Mouse (Mus musculus) urinary bladder, postnatal 4 days (tissue): Measurements from ENCODE around the gene Hdhd5.

ENCODE experiments used
- DNase-seq, 2 experiments: peaks; one replicate each; pipeline ENCODE4 v3.0.0; 2021 to 2022; ENCODE audit warnings: low spot score in 2 of 2

The Hdhd5 gene

DNA sequence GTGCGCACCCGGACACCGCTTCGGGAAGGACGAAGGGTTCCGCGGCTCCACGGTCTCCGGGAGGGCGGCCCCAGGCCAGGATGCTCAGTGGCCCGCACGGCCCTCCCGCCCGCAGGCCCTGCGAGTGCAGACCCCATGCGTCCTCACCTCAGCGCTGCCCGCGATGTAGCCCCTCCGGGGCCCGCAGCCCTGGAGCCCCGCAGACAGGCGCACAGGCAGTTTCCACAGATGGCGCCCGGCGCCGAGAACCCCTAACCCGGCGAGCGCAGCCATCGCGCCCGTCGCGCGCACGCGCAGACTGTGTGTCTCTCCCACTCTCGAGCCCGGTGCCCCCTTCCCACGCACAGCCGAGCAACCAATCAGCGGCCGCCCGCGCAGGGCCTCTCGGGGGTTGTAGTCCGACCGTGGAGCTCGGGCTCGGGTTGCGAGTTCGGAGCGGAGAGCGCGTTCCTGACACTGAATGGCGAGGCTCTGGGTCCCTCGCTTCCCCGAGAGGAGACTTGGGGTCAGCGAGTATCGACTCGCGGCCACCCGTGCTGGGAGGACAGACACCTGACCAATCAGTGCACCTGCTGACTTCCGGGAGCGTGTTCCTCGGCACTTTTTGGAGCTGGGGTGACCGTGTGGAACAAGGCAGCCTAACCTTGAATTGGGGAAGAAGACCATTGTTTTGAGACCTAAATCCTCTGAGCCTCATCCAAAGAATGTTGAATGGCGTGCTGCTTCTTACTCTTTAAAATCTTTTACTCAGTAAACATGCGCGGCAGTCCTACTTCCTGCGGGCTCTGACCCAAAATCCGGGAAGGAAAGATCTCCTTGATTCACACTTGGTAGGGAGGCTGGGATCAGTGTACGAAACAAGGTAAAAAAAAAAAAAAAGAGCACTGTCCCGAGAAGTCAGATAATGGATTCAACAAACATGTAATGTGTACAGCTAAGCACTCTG lies at the start of gene Hdhd5:
Gene Hdhd5, minus strand, starts transcription at position 300 of the 946 bp plus-strand sequence.
- DNase-seq: peak; percentile 88 to 93

DNA sequence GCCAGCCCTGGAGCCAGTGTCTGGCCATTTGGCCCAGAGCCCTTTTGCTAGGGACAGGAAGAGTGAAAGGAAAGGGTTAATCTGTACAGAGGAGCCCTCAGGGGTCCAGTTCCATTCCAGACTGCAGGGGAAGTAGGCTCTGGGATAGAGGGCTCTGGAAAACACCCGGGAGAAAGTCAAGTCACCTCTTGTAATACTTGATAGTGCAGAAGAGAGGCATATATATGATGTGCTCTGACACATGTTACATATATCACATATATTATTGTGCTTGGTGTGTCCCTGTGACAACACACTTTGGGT lies 49.5 kb upstream of the Hdhd5 start:
- DNase-seq: no peak

DNA sequence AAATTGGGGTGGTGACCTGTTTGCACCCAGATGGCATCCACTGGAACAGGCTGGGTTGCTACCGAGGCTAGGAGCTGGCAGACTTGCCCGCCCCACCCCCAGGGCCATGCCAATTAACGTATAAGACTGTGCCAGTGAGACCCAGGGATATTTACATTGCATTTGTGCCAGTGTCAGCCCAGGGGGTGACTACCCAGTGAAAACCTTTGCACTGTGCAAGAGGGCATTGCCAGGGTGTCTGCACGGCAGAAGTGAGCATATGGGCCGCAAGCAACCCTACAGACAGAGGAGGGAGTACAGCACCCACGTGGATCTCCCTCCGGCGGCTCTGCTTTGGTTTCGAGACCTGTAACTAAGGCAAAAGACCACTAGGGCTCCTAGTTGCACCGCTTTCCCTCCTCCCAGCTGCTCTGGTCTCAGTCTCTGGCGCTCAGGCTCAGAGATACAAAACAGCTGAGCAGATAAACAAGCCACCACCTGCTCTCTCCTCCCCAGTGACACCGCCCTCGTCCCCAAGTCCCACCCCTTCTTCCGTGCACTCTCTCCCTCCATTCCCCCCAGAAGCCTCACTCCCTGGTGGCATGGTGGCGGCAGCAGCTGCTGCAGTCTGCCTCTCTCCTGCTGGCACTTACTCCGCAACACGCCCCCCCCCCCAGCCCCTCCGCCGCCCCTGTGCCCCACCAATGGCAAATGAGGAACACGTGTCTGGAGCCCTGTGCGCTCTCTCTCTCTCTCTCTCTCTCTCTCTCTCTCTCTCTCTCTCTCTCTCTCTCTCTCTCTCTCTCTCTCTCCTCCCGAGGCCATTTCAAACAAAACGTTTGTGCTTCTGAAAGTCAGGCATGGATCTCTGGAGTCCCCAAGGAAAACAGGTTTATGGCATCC lies 49.0 kb upstream of the Hdhd5 start:
- DNase-seq: no peak

DNA sequence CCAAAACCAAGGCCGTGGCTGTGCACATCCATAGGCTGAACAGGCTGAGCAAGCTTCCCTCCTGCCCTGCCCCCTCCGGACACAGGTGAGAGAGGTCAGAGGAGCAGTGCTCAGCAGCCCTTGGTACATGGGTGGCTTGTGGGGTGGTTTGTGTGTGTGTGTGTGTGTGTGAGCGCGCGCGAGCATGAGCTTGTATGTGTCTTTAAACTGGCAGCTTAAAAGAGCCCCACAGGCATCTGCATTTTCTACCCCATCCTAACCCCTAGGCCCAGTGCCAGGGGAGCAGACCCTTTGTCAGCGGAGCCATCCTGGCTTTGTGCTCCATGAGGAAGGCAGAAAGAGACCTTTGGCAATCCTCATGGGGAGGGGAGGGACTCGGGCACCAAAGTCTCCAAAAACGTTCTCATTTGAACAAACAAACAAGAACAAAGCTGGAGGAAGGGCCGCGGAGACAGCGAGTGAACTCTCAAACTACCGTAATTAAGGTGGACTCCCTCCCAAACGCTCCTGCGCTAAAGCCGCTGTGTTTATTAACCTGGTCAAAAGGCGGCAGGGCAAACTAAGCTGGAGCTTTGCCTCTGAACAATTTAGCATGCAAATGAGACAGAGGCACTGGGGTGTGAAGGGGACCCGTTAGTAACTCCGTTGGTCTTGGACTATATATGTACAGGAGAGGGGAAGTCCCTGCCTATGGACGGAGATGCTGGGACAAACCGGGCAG lies 48.2 kb upstream of the Hdhd5 start:
- no peak for DNase-seq

DNA sequence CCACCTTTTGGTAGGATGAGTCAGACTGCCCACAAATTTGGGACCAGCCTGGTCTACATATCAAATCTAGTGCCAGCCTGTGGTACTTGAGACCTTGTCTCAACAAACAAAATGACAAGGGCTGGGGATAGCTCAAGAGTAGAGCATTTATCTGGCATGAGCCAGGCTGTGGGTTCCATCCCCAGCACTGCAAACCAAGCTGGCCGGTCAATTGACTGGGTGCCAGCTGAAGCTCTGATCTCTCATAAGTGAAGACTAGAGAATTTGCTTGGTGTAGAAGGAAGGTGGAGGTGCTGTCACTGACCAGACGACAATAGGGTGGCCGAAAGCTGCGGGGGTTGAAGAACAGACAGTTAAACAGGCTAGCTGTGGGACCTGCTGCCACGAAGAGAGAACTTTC lies 47.4 kb upstream of the Hdhd5 start:
- no peak for DNase-seq

DNA sequence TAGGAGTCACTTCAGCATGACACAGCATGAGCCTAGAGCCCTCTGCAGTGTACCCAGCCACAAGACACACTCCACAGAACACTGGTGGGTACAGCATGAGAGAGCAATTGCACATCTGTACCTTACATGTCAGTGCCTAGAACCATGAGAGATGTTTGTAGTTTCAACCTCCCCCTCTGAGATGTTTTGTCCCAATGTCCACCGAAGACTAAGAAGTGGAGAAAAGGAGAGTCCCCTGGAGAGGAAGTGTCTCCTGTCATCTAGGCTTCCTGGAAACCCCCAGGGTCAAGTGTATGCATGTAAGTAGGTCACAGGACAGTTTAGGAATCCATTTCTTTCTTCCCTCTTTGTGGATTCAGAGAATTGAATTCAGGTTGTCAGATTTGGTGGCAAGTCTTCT lies 41.3 kb upstream of the Hdhd5 start:
- no peak for DNase-seq

DNA sequence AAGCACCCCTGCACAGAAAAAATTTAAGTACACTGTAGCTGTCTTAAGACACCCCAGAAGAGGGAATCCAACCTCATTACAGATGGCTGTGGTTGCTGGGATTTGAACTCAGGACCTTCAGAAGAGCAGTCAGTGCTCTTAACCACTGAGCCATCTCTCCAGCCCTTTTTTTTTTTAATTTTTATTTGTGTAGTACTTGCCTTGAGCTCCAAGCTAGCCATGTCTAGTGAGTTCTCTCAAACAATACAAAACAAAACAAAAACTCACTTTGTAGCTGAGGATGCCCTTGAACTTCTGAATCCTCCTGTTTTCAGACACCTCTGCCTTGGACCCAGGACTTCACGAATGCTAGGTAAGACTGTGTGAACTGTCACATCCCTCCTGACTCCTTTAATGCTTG lies 37.1 kb upstream of the Hdhd5 start:
- DNase-seq: no peak

DNA sequence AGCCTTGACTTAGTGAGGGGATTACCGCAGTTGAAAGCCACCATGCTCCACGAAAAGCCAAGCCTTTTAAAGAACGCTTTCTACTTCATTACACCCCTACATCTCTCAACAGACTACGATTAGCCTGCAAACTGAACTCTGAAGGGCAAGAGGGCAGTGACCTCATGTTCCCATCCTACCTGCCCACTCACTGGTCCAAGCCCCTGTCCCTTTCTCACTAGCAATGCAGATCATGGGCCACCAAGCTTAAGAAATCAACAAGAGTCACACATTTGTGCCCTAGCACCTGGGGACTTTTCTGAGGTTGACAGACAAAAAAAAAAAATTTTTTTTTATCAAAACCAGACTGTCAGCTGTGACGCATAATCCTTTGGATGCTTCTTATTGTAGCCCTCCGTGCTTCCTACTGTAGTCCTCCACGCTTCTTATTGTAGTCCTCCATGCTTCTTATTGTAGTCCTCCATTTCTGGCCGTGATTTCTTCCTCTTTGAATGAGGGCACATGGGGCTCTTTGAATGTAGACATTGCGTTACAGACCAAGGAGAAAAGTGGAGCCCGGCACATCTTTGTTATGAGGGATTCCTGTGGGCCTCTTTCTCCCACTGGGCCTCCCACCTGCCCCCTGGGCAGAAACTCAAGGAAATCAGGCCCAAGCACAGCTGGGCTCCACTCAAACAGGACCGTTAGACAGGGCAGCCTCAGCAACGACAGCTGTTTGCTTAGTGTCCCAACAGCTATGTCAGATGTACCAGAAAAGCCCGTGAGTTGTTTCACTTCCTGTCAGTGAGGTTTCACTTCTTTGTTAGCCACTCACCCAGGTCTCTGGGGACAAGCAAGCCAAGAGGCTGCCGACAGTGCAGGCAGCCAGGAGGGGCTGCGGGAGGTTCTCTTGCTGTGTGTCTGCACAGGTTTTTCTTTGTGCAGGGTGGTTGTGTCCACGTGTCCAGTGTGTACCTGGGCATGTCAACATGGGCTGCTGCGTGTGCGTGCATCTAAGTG lies 36.1 kb upstream of the Hdhd5 start:
- no peak for DNase-seq

DNA sequence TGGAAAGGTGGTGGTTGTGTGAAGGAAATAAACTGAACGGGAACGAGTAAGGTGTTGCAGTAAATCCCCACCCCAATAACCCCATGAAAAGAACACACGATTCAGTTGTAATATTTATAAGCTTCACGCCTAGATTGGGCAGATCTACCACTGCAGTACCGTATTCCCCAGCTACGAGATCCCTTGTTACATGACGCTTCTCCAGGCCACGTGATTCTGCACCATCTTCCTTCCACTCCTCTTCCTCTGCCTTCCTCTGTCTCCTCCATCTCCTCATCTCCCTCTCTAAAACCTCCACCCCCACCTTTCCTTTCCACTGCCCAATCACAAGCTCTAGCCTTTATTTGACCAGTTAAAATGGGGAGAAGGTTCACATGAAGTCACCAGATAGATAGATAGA lies 25.5 kb upstream of the Hdhd5 start:
- no peak for DNase-seq

DNA sequence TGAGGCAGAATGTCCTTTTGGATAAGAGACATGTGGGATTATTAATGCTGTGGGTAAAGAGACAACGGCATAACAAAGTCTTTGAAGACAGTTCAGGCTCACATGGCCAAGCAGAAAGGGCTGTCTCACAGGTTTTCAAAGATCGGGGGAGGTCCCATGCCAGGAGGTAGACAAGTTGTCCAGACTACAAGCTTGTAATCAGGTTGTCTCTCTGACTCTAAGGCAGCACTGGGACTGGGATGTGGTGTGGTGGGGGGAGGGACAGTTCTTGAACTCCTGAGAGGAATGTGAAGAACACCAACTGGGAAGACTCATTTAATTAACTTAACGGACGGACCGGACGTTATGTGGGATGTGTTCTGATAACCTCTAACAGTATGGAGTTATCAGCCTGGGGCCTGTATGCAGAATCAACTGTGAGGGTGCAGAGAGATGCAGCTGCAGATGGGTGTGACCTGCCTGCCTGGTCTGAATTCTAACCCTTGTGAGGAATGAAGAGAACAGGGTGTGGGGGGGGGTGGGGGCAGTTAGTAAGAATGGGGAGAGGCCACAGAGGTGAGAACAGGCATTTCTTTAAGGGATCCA lies 25.0 kb upstream of the Hdhd5 start:
- no peak for DNase-seq

DNA sequence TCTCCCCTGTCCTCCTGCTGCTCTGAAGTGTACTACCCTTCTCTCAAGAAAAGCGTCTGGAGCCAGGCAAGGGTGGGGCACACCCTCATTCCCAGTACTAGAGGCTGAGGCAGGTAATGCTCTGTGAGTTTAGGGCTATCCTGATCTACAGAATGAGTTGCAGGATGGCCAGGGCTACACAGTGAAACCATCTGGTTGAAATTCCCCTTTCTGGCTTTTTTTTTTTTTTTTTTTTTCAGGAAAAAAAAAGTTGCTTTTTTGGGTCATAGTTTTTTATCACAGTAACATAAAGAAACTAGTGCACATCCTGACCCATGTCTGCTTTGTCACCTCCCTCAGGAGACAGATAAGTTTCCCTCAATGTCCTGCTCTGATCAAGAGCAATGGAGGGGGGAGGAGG lies 24.0 kb upstream of the Hdhd5 start:
- no peak for DNase-seq

DNA sequence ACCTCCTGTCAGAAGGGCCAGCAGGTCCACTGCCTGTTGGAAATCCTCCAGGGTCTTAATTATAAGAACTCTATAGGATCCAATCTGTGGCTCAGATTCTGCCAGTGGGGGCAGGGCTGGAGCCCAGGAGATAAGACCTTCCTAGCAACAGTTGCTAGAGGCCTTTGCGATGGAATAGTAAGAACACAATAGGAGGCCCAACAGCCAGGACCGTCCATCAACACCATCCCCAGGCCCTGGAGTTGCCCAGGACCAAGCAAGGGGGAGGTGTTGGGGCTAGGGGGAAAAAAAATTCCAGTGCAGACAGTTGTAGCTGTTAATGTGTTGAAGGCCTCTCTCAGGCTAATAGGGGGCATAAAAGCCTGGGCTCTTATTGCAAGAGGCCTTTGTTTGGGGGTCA lies 19.1 kb upstream of the Hdhd5 start:
- DNase-seq: no peak

DNA sequence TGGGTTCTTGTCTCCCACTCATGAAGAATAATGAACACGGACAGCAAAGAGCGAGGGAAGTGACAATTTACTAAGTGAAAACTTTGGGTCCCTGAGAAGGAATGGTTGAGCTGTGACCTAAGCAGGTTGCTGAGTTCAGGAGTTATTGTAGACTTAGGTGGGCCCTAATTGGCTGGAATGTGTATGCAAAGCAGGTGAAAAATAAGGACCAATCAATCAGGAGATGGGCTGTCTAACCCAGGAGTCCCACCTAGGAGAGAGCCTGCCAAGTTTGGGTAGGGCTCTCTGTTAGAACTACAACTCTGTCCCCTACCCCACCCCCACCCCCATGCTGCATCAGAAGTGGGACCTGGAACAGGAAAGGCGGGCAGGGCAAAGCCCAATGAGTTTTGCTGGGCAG lies 17.5 kb upstream of the Hdhd5 start:
- DNase-seq: no peak

DNA sequence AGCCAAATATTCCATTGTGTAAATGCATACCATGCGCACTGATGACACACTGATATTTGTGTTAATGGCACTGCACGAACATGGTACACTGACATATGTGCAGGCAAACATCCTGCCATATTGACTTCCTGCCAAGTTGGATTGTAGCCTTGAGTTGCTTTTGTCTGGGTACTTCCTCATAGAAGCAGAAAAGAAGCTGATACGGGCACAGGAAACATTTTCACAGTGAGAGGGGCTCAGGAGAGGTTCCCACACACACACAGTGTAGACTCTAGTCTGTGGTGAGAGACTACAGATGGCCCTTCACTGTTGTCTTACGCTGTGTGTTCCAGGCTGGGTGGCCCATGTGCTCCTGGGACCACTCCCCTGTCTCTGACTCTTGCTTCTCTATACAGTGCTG lies 15.9 kb upstream of the Hdhd5 start:
- DNase-seq: no peak

DNA sequence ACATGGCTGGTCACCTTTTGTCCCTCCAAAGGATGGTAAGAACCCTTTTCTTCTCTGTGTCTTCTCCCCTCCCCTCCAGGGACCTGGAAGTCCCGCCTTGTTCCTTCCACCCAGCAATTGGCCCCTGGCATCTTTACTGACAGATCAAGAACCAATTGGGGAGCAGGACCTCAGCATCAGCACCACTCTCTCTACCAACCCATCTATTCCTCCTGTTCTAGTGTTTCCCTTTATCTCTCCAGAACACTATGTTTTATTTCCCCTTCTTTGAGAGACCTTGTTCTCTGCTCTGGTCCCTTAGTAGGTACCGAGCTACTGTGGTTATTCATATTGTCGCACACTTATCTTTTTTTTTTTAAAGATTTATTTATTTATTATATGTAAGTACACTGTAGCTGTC lies 15.2 kb upstream of the Hdhd5 start:
- no peak for DNase-seq

DNA sequence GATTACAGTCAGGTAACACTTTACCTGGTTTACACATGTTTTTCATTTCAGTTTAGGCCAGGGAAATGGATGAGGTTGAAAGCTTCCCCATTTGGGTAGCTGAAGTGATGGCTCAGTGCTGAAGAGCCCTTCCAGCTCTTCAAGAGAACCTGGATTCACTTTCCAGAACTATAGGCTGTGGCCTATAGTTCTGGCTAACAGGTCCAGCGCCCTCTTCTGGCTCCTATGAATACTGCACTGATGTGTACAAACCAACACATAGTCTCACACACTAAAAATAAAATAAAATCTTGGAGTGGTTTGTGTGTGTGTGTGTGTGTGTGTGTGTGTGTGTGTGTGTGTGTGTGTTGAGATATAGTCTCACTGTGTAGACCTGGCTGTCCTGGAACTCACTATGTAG lies 10.9 kb upstream of the Hdhd5 start:
- no peak for DNase-seq

DNA sequence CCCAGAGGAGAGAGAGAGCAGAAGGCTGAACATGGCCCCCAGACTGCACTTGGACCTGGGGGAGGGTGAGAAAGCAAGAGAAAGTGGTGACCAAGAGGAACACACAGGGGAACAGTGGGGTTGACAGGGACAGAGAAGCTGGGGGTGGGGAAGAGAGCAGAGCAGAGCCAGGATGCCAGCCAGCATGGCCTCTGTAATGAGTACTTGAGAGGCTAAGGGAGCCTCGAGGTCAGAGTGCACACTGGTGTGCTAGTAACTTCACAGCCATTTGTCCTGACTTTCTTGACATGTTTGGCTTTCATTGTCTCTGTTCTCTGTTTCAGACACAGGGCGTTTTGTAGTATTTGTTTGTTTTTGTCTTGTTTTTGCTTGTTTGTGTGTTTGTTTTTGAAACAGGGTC lies 10.3 kb upstream of the Hdhd5 start:
- no peak for DNase-seq

DNA sequence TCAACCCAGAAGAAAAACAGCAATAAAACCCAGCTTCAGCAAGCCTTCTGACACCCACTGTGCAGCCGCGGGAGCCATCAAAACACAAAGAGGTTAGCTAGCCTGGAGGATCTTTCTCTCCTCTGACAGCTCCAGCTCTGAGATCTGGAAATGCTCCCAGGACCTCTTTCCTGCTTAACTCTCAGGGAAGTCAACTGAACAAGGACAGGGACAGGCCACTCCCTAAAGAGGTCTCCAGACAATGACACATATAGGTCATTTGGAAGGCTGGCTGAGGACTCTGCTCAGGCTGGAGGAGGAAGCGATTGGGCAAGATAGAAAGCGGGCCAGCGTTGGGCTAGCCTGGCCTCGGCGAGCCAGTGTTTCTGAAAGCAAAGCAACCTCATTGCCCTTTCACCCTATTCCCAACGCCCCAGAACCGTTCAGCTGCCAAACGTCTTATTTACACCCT lies 8.7 kb upstream of the Hdhd5 start:
- DNase-seq: no peak

DNA sequence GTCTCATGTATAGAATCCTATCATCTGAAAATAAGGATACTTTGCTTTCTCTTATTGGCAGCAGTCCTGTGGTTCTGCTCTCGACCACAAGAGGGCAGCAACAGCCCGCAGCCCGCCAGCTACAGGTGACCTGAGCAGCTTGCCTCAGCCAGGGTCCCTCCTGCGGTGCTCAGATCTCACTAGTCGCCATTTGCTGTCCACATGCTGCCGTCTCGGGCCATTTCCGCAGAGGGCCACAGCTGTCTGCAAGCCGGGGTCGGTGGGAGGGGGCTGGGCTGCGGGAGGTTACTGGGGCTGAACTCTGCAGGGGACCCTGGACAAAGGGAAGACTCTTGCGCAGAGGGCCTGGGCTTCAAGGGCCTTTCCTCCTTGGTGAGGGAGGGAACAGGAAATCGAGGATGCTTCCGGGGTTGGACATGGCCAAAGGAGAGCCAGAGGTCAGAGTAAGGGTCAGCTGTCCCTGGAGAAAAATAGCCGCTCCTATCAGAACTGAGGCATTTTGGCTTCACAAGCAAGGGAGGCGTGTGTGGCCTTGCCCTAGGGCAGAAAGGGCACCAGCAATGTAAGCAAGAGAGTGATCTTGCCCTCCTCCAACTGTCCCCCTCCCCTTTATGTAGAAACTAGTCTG lies 8.1 kb upstream of the Hdhd5 start:
- peak; percentile 52 to 76 for DNase-seq

DNA sequence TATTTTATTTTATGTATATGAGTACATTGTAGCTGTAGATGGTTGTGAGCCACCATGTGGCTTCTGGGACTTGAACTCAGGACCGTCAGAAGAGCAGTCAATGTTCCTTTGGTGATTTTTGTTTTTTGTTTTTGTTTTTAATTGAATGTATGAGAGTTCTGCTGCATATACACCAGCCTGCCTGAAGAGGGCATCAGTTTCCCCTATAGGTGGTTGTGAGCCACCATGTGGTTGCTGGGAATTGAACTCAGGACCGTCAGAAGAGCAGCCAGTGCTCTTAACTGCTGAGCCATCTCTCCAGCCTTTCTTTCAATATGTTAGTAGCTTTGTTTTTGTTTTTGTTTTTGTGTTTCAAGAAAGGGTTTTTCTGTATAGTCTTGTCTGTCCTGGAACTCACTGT lies 5.2 kb upstream of the Hdhd5 start:
- no peak for DNase-seq
